Mouse (Mus musculus) lung, adult 2 months (tissue): ENCODE data around the gene Dusp6. TPM values are rescaled to one million over a fixed set of nuclear protein-coding genes. Genes with fewer than 3 reads are reported as not detected.

ENCODE experiments used
- DNase-seq: peaks from one replicate; pipeline ENCODE4 v3.0.0; 2022
- H3K4me1 ChIP-seq: fragments of 200-500 bp; 2 replicates; pipeline ENCODE4 v1.6.1; 2011; ENCODE audit warnings: low read length; ENCODE audit not compliant: control insufficient read depth, insufficient read depth
- H3K4me3 ChIP-seq: fragments of 200-500 bp; replicated peaks from 2 replicates; pipeline ENCODE3; 2011; ENCODE audit warnings: low read depth, mild to moderate bottlenecking, control low read depth, low read length; ENCODE audit errors: extremely low read depth
- CTCF ChIP-seq: fragments of 200-500 bp; IDR thresholded peaks from 2 replicates; pipeline ENCODE4 v1.5.1; 2011; ENCODE audit warnings: mild to moderate bottlenecking, low read length, control low read depth; ENCODE audit not compliant: insufficient read depth
- POLR2A ChIP-seq: fragments of 200-500 bp; IDR thresholded peaks from 2 replicates; pipeline ENCODE4 v1.6.1; 2011; ENCODE audit warnings: low read depth, mild to moderate bottlenecking, control low read depth, low read length, borderline replicate concordance; ENCODE audit errors: extremely low read depth
- WGBS: fragments of 180-500 bp; shearing (Covaris S2); methylation state at CpG from one replicate; pipeline ENCODE4 v1.1.7; 2018; 5-methylcytosine and 5-hydroxymethylcytosine counted together
- polyA plus RNA-seq: library from polyadenylated mRNA; depleted of rRNA; stranded (reverse); fragments of >200 nt; gene quantifications from 2 replicates; pipeline ENCODE4 v1.2.3, GENCODE M21; 2012

The Dusp6 gene
- polyA plus RNA-seq, 1 experiment: 85.4 TPM

DNA sequence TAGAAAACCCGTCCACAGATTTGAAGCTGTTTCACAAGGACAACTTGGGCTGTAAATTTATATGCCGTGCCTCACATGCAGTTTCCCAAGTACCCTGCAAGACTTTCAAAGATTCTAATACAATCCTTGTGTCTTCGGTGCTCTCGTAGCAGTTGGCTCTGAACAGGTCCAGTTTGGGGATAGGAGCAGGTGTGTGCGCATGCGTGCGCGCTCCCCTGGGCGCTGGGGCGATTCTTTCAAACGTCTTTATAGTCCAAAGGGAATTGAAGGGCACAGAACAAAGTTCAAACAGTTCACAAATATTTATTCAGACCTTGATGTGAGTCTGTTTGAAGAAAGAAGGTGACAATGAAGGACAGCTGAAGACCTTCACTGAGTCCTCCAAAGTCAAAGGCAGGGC, 8.0 kb downstream of the Dusp6 start:
- no peak for DNase-seq
- TF ChIP-seq CTCF: no peak
- no peak for TF ChIP-seq POLR2A
- peaks cover 18% of the 10 kb centered on the region for H3K4me1 ChIP-seq
- no peak overlapping the region for H3K4me3 ChIP-seq
- WGBS: 64% methylated on average over 11 of the region's 11 CpGs

DNA sequence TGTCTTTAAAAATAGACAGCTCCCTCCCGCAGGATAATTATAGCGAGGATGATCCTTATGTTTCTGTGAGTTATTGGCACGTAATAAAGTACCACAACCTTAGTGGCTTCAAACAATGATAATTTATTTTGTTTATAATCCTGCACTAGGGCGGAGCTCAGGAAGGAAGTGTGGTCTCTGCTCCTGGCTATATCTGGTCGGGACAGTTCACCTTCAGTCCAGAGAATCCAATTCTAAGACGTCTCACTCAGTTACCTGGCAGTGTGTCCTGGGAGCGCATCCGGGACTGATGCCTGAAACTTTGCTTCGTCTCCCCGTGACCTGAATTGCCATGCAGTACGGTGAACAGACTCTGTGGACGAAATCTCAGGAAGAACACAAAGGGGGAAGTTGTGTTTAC, 10.0 kb downstream of the Dusp6 start:
- Histone ChIP-seq H3K4me1 (peaks cover 14% of the 10 kb centered on the region), H3K4me3 (no peak overlapping the region)
- no peak for DNase-seq
- no peak for TF ChIP-seq CTCF
- no peak for TF ChIP-seq POLR2A
- 50% methylated on average over 12 of the region's 12 CpGs for WGBS

DNA sequence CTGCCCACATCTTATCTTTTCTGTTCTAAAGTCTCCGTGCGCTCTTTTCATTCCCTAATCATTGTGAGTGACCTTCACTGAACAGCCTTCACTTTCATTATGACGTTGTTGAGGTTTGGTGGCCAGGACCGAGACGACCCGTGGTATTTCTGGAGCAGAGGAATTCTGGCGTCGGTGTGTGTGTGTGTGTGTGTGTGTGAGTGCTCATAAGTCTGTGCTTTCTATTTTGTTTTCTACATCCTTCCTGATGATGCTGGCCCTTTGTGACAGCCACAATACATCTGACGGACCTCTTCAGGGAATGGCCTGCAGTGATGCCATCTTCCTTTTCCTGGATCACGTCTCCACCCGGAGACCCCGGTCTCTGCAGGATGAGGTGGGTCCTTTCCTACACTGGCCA, 11.6 kb downstream of the Dusp6 start:
- no peak for TF ChIP-seq POLR2A
- WGBS: 61% methylated on average over 12 of the region's 12 CpGs
- no peak for DNase-seq
- Histone ChIP-seq H3K4me1 (peaks cover 7% of the 10 kb centered on the region), H3K4me3 (no peak overlapping the region)

DNA sequence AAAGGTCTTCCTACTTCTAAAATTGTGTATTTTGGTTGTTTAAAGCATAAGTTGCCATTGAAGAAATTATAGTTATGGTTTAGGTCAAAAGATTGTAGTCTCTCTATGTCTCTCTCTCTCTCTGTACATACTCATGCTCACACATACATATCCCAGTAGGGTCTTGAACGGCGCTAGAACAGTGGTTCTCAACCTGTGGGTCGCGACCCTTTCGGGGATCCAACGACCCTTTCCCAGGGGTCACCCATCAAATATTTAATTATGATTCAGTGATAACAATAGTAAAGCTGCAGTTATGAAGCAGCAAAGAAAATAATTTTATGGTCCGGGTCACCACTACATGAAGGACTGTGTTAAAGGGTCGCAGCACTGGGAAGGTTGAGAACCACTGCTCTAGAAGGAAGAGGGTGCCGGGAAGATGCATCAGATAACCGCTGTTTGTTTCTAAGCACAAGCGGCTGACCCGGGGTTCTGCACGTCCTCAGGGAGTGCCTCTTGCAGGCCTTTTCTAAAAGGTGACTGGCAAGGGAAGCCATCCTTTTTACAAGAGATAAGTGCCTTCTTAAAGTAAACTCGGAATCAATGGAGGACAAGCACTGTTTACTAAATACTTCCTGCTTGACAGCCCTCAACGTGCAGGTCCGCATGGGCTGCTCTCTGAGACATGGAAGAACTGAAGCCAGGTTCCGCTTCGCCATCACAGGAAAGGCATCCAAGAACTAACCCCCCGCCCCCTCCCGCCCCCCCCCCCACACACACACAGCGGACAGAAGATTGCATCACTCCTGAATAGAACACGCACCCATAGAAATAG, 16.2 kb downstream of the Dusp6 start:
- Histone ChIP-seq H3K4me1 (peaks cover 2% of the 10 kb centered on the region), H3K4me3 (no peak overlapping the region)
- DNase-seq: no peak
- 37% methylated on average over 22 of the region's 22 CpGs for WGBS
- TF ChIP-seq POLR2A: no peak
- TF ChIP-seq CTCF: no peak

- Histone ChIP-seq H3K4me3 (no peak overlapping the region), H3K4me1 (peaks cover 4% of the 10 kb centered on the region)
- TF ChIP-seq CTCF (no peak), POLR2A (no peak)
- WGBS: 87% methylated on average over 10 of the region's 10 CpGs
- no peak for DNase-seq
Measured at GRCm38 (mm10) chr10:99283981-99284385, 21.0 kb downstream of the Dusp6 start.

DNA sequence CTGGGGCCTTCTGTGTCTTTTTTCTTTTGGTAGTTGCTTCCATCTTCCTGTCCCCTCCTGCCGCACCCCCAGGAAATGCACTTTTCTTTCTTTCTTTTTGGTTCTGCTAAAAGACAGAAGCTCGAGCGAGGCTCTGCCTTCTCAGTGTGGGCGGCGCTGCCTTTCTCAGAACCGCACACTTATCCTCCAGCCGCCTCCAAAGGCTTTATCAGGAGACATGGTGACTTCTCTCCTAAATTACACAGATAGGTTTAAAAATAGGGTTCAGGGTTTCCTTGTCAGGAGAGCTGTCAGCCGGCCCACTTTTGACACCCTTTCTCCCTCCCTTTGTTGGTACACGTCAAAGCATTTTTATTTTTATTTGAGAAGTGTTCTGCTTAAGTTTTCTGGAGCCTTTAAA, 21.9 kb downstream of the Dusp6 start:
- 80% methylated on average over 9 of the region's 9 CpGs for WGBS
- TF ChIP-seq CTCF (no peak), POLR2A (no peak)
- H3K4me3 ChIP-seq: no peak overlapping the region
- H3K4me1 ChIP-seq: peaks cover 4% of the 10 kb centered on the region
- no peak for DNase-seq

DNA sequence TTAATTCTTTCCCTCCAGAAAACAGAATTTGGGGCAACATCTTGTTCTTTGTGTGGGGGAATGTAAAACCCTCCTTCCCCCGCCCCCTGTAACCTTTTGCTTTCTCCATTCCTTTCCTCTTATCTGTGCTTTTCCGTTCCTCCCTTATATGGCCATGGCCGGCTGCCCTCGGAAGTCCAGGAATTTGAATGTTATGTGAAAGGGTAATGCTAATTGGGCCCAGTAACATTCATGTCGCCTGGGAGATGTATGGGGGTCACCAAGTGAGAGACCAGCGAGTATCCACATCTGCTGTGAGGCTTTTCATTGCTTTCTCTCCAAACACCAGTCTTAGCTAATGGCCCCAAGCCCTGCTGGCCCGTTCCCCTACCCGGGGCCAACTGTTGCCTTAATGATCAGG, 22.7 kb downstream of the Dusp6 start:
- WGBS: 47% methylated on average over 8 of the region's 8 CpGs
- Histone ChIP-seq H3K4me1 (peaks cover 4% of the 10 kb centered on the region; the same call in 1 of the 2 replicates), H3K4me3 (no peak overlapping the region)
- DNase-seq: no peak
- TF ChIP-seq CTCF: no peak
- TF ChIP-seq POLR2A: no peak

DNA sequence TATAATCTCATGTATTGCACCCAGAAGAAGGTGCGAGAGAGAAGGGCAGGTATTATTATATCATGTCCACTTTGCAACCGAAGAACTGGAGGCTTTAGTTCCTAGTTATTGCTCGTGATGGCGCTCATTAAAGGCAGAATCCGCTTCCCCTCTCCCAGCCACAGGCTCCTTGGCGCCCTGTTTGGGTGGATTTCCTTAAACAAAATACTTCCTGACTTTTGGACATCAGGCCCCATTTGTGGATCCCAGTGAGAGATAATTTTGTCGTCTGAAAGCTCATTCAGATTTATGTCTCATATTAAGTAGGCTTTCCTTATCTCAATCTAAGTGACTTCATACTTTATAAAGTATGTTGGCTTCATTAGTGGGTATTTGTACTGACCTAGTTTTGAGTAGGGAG, 23.2 kb downstream of the Dusp6 start:
- WGBS: 45% methylated on average over 7 of the region's 7 CpGs
- DNase-seq: no peak
- Histone ChIP-seq H3K4me3 (no peak overlapping the region), H3K4me1 (peaks cover 4% of the 10 kb centered on the region; the same call in 1 of the 2 replicates)
- TF ChIP-seq POLR2A (no peak), CTCF (no peak)

GRCm38 (mm10) chr10:99286787-99287186, 23.8 kb downstream of the Dusp6 start:
- WGBS: 25% methylated on average over 17 of the region's 17 CpGs
- H3K4me3 ChIP-seq: no peak overlapping the region
- peaks cover 4% of the 10 kb centered on the region; the same call in 1 of the 2 replicates for H3K4me1 ChIP-seq
- no peak for DNase-seq
- no peak for TF ChIP-seq POLR2A
- no peak for TF ChIP-seq CTCF

GRCm38 (mm10) chr10:99287206-99287605, 24.2 kb downstream of the Dusp6 start:
- 49% methylated on average over 6 of the region's 6 CpGs for WGBS
- Histone ChIP-seq H3K4me3 (no peak overlapping the region), H3K4me1 (peaks cover 4% of the 10 kb centered on the region; the same call in 1 of the 2 replicates)
- no peak for TF ChIP-seq CTCF
- no peak for TF ChIP-seq POLR2A
- no peak for DNase-seq

GRCm38 (mm10) chr10:99289176-99289575, 26.1 kb downstream of the Dusp6 start:
- WGBS: 91% methylated on average over 5 of the region's 5 CpGs
- no peak for TF ChIP-seq POLR2A
- no peak for TF ChIP-seq CTCF
- peaks cover 4% of the 10 kb centered on the region; the same call in 1 of the 2 replicates for H3K4me1 ChIP-seq
- no peak overlapping the region for H3K4me3 ChIP-seq
- no peak for DNase-seq
